Mouse (Mus musculus): ENCODE results near the gene Atp13a1. TPM values are rescaled to one million over a fixed set of nuclear protein-coding genes. Genes with fewer than 3 reads are reported as not detected.

Gene Atp13a1
- polyA plus RNA-seq, 1 experiment from 2014 or later: 55.7 TPM

Other genes starting within 250 kb of the Atp13a1 start
- gene Zfp868, start 165.6 kb upstream of the Atp13a1 start, polyA plus RNA-seq (2016; fragmentation: Nextera tagmentation; extraction: Ambion mirVana): 37.9 and 40.2 TPM in 2 replicates
- 3.5 and 3.8 TPM in 2 replicates for gene Zfp964, start 136.7 kb upstream of the Atp13a1 start, polyA plus RNA-seq (2016; fragmentation: Nextera tagmentation; extraction: Ambion mirVana)
- gene Zfp869, start 80.4 kb upstream of the Atp13a1 start, polyA plus RNA-seq (2016; fragmentation: Nextera tagmentation; extraction: Ambion mirVana): 28.5 and 31.6 TPM in 2 replicates
- 6.6 and 7.3 TPM in 2 replicates for gene Zfp963, start 41.2 kb upstream of the Atp13a1 start, polyA plus RNA-seq (2016; fragmentation: Nextera tagmentation; extraction: Ambion mirVana)
- 1.2 TPM in 1 of 2 replicates, not detected in the other for gene Gm20422, start 16.3 kb upstream of the Atp13a1 start, polyA plus RNA-seq (2016; fragmentation: Nextera tagmentation; extraction: Ambion mirVana)
- gene Zfp866, start within 50 bp of the Atp13a1 start, polyA plus RNA-seq (2016; fragmentation: Nextera tagmentation; extraction: Ambion mirVana): 42.7 and 42.8 TPM in 2 replicates
- gene Gmip, start 17.5 kb downstream of the Atp13a1 start, polyA plus RNA-seq (2016; fragmentation: Nextera tagmentation; extraction: Ambion mirVana): 17.9 and 23.3 TPM in 2 replicates
- gene Lpar2, start 31.3 kb downstream of the Atp13a1 start, polyA plus RNA-seq (2016; fragmentation: Nextera tagmentation; extraction: Ambion mirVana): 0.57 and 0.70 TPM in 2 replicates
- 36.4 and 39.0 TPM in 2 replicates for gene Pbx4, start 41.3 kb downstream of the Atp13a1 start, polyA plus RNA-seq (2016; fragmentation: Nextera tagmentation; extraction: Ambion mirVana)
- gene Cilp2, start 96.5 kb downstream of the Atp13a1 start, polyA plus RNA-seq (2016; fragmentation: Nextera tagmentation; extraction: Ambion mirVana): 1.2 and 1.5 TPM in 2 replicates
- 4.1 and 4.7 TPM in 2 replicates for gene Tssk6, start 111.0 kb downstream of the Atp13a1 start, polyA plus RNA-seq (2016; fragmentation: Nextera tagmentation; extraction: Ambion mirVana)
- 160 and 167 TPM in 2 replicates for gene Ndufa13, start 111.4 kb downstream of the Atp13a1 start, polyA plus RNA-seq (2016; fragmentation: Nextera tagmentation; extraction: Ambion mirVana)
- gene Yjefn3, start 111.5 kb downstream of the Atp13a1 start, polyA plus RNA-seq (2016; fragmentation: Nextera tagmentation; extraction: Ambion mirVana): 10.1 and 12.4 TPM in 2 replicates
- 53.1 and 54.8 TPM in 2 replicates for gene Gatad2a, start 205.2 kb downstream of the Atp13a1 start, polyA plus RNA-seq (2016; fragmentation: Nextera tagmentation; extraction: Ambion mirVana)